ENCODE assay signal across 8 mouse cellular contexts in the genomic region with DNA sequence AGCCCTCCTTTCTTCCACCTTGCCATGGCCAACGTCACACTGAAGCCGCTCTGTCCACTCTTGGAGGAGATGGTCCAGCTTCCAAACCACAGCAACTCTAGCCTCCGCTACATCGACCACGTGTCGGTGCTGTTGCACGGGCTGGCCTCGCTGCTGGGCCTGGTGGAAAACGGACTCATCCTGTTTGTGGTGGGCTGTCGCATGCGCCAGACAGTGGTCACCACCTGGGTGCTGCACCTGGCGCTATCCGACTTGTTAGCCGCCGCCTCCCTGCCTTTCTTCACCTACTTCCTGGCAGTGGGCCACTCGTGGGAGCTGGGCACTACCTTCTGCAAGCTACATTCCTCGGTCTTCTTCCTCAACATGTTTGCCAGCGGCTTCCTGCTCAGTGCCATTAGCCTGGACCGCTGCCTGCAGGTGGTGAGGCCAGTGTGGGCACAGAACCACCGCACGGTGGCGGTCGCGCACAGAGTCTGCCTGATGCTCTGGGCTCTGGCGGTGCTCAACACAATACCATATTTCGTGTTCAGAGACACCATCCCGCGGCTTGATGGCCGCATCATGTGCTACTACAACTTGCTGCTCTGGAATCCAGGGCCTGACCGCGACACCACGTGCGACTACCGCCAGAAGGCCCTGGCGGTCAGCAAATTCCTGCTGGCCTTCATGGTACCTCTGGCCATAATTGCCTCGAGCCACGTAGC. TPM values are rescaled to one million over a fixed set of nuclear protein-coding genes. Genes with fewer than 3 reads are reported as not detected.
DNase-seq lines count a peak whose midpoint lies in the region; ATAC-seq lines count a peak whose summit lies in the region.

No protein-coding gene starts in this region.

- H3K27me3 ChIP-seq in embryonic facial prominence, embryonic 14.5 days (replicated peaks; ENCODE audit: control insufficient read depth, insufficient read depth, low read length): no peaks in the 10 kb centered on the region; the same call in 1 of the 2 replicates
- peaks cover 2% of the 10 kb centered on the region; the same call in 1 of the 2 replicates for H3K27me3 ChIP-seq in heart, embryonic 16.5 days (ENCODE audit: control insufficient read depth, insufficient read depth, low read length)
- no peaks in the 10 kb centered on the region for H3K27me3 ChIP-seq in liver, embryonic 16.5 days (ENCODE audit: control insufficient read depth, insufficient read depth, low read depth, low read length)
- no peaks in the 10 kb centered on the region for H3K27me3 ChIP-seq in neural tube, embryonic 14.5 days (ENCODE audit: control insufficient read depth, insufficient read depth, low read length)

- H3K4me3 ChIP-seq in embryonic facial prominence, embryonic 14.5 days (ENCODE audit: low read depth, low read length): peak overlapping the region; percentile 42
- peak overlapping the region; percentile 36 for H3K4me3 ChIP-seq in heart, embryonic 16.5 days (ENCODE audit: low read length)
- peak overlapping the region; percentile 51 for H3K4me3 ChIP-seq in liver, embryonic 16.5 days (ENCODE audit: low read depth, low read length)
- H3K4me3 ChIP-seq in neural tube, embryonic 14.5 days (ENCODE audit: low read depth, low read length): peak overlapping the region; percentile 33

- H3K9ac ChIP-seq in embryonic facial prominence, embryonic 14.5 days (ENCODE audit: low read depth, low read length): peak overlapping the region; percentile 69
- H3K9ac ChIP-seq in heart, embryonic 16.5 days (ENCODE audit: low read length): peak overlapping the region; percentile 68
- peak overlapping the region; percentile 51 for H3K9ac ChIP-seq in liver, embryonic 16.5 days (ENCODE audit: low read depth, low read length)
- peak overlapping the region; percentile 57 for H3K9ac ChIP-seq in neural tube, embryonic 14.5 days (replicated peaks; ENCODE audit: low read depth, low read length)

- H3K9me3 ChIP-seq in embryonic facial prominence, embryonic 14.5 days (ENCODE audit: control insufficient read depth, low read length): no peaks in the 10 kb centered on the region
- peaks cover 4% of the 10 kb centered on the region; the same call in 1 of the 2 replicates for H3K9me3 ChIP-seq in heart, embryonic 16.5 days (replicated peaks; ENCODE audit: control insufficient read depth, low read length)
- no peaks in the 10 kb centered on the region; the same call in 1 of the 2 replicates for H3K9me3 ChIP-seq in liver, embryonic 16.5 days (replicated peaks; ENCODE audit: control insufficient read depth, low read length)
- H3K9me3 ChIP-seq in neural tube, embryonic 14.5 days (ENCODE audit: control insufficient read depth, low read length): no peaks in the 10 kb centered on the region

- peaks cover 36% of the 10 kb centered on the region for H3K36me3 ChIP-seq in embryonic facial prominence, embryonic 14.5 days (ENCODE audit: control insufficient read depth, insufficient read depth, low read length)
- peaks cover 26% of the 10 kb centered on the region for H3K36me3 ChIP-seq in heart, embryonic 16.5 days (ENCODE audit: control insufficient read depth, insufficient read depth)
- peaks cover 7% of the 10 kb centered on the region for H3K36me3 ChIP-seq in liver, embryonic 16.5 days (ENCODE audit: control insufficient read depth, insufficient read depth)
- H3K36me3 ChIP-seq in neural tube, embryonic 14.5 days (ENCODE audit: control insufficient read depth, insufficient read depth, low read length): peaks cover 29% of the 10 kb centered on the region

- peak overlapping the region; percentile 48; the same call in 1 of the 2 replicates for H3K27ac ChIP-seq in embryonic facial prominence, embryonic 14.5 days (replicated peaks; ENCODE audit: low read depth, low read length)
- no peak overlapping the region for H3K27ac ChIP-seq in heart, embryonic 16.5 days (ENCODE audit: low read length)
- no peak overlapping the region for H3K27ac ChIP-seq in liver, embryonic 16.5 days (ENCODE audit: low read length)
- peak overlapping the region; percentile 76 for H3K27ac ChIP-seq in neural tube, embryonic 14.5 days (ENCODE audit: low read depth, low read length)

- H3K4me1 ChIP-seq in embryonic facial prominence, embryonic 14.5 days (ENCODE audit: control insufficient read depth, insufficient read depth, low read length): 0 out of 2 replicates have a peak, but pooled peaks cover 8% of the 10 kb centered on the region
- peaks cover 11% of the 10 kb centered on the region for H3K4me1 ChIP-seq in heart, embryonic 16.5 days (ENCODE audit: control insufficient read depth, insufficient read depth, low read length)
- H3K4me1 ChIP-seq in liver, embryonic 16.5 days (ENCODE audit: control insufficient read depth, low read depth, low read length): peaks cover 21% of the 10 kb centered on the region
- peaks cover 9% of the 10 kb centered on the region for H3K4me1 ChIP-seq in neural tube, embryonic 14.5 days (ENCODE audit: control insufficient read depth, insufficient read depth, low read length)

- peak; percentile 21 for DNase-seq in 3134 (ENCODE audit: extremely low read depth, insufficient read length, low spot score)
- peak; percentile 26 to 30 for DNase-seq in adrenal gland, postnatal 4 days (ENCODE audit: low spot score in 2 of 2)
- DNase-seq in embryonic facial prominence, embryonic 14.5 days (ENCODE audit: low spot score): peak; percentile 87
- peak; percentile 79 to 81 for DNase-seq in kidney, postnatal 25 days
- DNase-seq in testis, postnatal 14 days (ENCODE audit: low spot score): peak; percentile 71

- peak overlapping the region; percentile 96 for H3K4me2 ChIP-seq in embryonic facial prominence, embryonic 14.5 days (ENCODE audit: low read depth, low read length)
- H3K4me2 ChIP-seq in heart, embryonic 16.5 days (ENCODE audit: low read depth, low read length): peak overlapping the region; percentile 79
- H3K4me2 ChIP-seq in liver, embryonic 16.5 days (ENCODE audit: low read depth, low read length): peak overlapping the region; percentile 77
- H3K4me2 ChIP-seq in neural tube, embryonic 14.5 days (ENCODE audit: low read depth, low read length): peak overlapping the region; percentile 81

- 19% methylated on average over 35 of the region's 37 CpGs for WGBS in embryonic facial prominence, embryonic 14.5 days
- 23% methylated on average over 37 of the region's 37 CpGs for WGBS in heart, embryonic 16.5 days
- 17% methylated on average over 37 of the region's 37 CpGs for WGBS in liver, embryonic 16.5 days (ENCODE audit: insufficient replicate concordance)
- WGBS in neural tube, embryonic 14.5 days: 17% methylated on average over 37 of the region's 37 CpGs

- peak; percentile 91 for ATAC-seq in embryonic facial prominence, embryonic 14.5 days (ENCODE audit: low read depth)
- ATAC-seq in heart, embryonic 16.5 days (replicated peaks; ENCODE audit: extremely low read depth, insufficient read depth, low FRiP score): peak; percentile 63
- peak; percentile 72 for ATAC-seq in liver, embryonic 16.5 days (ENCODE audit: low read depth)
- peak; percentile 93 for ATAC-seq in neural tube, embryonic 14.5 days (ENCODE audit: low read depth)

RNA-seq across cellular contexts. Expression of gene Ptgdr2, which starts 3.3 kb away (rescaled TPM):
- total RNA-seq in adrenal gland, postnatal 4 days (2021): under 1 TPM in 1 of 2 experiments, not detected in 1; 0.23 TPM
- 0.08 and 0.20 TPM in 2 replicates for polyA plus RNA-seq in embryonic facial prominence, embryonic 14.5 days (2014; fragmentation: Nextera tagmentation; extraction: Ambion mirVana)
- polyA plus RNA-seq in heart, embryonic 16.5 days (2015; fragmentation: Nextera tagmentation; extraction: Ambion mirVana): 0.11 and 0.24 TPM in 2 replicates
- 0.04 and 0.05 TPM in 2 replicates for polyA plus RNA-seq in liver, embryonic 16.5 days (2015; fragmentation: Nextera tagmentation; extraction: Ambion mirVana)
- 0.10 and 0.11 TPM in 2 replicates for polyA plus RNA-seq in neural tube, embryonic 14.5 days (2014; fragmentation: Nextera tagmentation; extraction: Ambion mirVana)

RNA-seq across cellular contexts. Expression of gene Ccdc86, which starts 8.8 kb away (rescaled TPM):
- total RNA-seq in adrenal gland, postnatal 4 days (2021): 10 to 100 TPM; 15.4 to 18.5 TPM
- polyA plus RNA-seq in embryonic facial prominence, embryonic 14.5 days (2014; fragmentation: Nextera tagmentation; extraction: Ambion mirVana): 22.4 and 25.2 TPM in 2 replicates
- polyA plus RNA-seq in heart, embryonic 16.5 days (2015; fragmentation: Nextera tagmentation; extraction: Ambion mirVana): 17.7 and 18.2 TPM in 2 replicates
- polyA plus RNA-seq in liver, embryonic 16.5 days (2015; fragmentation: Nextera tagmentation; extraction: Ambion mirVana): 9.0 and 9.1 TPM in 2 replicates
- polyA plus RNA-seq in neural tube, embryonic 14.5 days (2014; fragmentation: Nextera tagmentation; extraction: Ambion mirVana): 9.8 and 11.6 TPM in 2 replicates

RNA-seq across cellular contexts. Expression of gene Zp1, which starts 19.8 kb away (rescaled TPM):
- total RNA-seq in adrenal gland, postnatal 4 days (2021): not detected
- 0.17 TPM in 1 of 2 replicates, not detected in the other for polyA plus RNA-seq in embryonic facial prominence, embryonic 14.5 days (2014; fragmentation: Nextera tagmentation; extraction: Ambion mirVana)
- polyA plus RNA-seq in heart, embryonic 16.5 days (2015; fragmentation: Nextera tagmentation; extraction: Ambion mirVana): 0.14 TPM in 1 of 2 replicates, not detected in the other
- not detected in 2 replicates for polyA plus RNA-seq in liver, embryonic 16.5 days (2015; fragmentation: Nextera tagmentation; extraction: Ambion mirVana)
- not detected in 2 replicates for polyA plus RNA-seq in neural tube, embryonic 14.5 days (2014; fragmentation: Nextera tagmentation; extraction: Ambion mirVana)

RNA-seq across cellular contexts. Expression of gene Ms4a10, which starts 34.2 kb away (rescaled TPM):
- total RNA-seq in adrenal gland, postnatal 4 days (2021): 10 to 100 TPM; 15.6 to 15.9 TPM
- 0.53 and 0.89 TPM in 2 replicates for polyA plus RNA-seq in embryonic facial prominence, embryonic 14.5 days (2014; fragmentation: Nextera tagmentation; extraction: Ambion mirVana)
- not detected in 2 replicates for polyA plus RNA-seq in heart, embryonic 16.5 days (2015; fragmentation: Nextera tagmentation; extraction: Ambion mirVana)
- 0.31 TPM in 1 of 2 replicates, not detected in the other for polyA plus RNA-seq in liver, embryonic 16.5 days (2015; fragmentation: Nextera tagmentation; extraction: Ambion mirVana)
- not detected in 2 replicates for polyA plus RNA-seq in neural tube, embryonic 14.5 days (2014; fragmentation: Nextera tagmentation; extraction: Ambion mirVana)

RNA-seq across cellular contexts. Expression of gene Prpf19, which starts 45.2 kb away (rescaled TPM):
- total RNA-seq in adrenal gland, postnatal 4 days (2021): 100 to 1,000 TPM; 253 to 266 TPM
- polyA plus RNA-seq in embryonic facial prominence, embryonic 14.5 days (2014; fragmentation: Nextera tagmentation; extraction: Ambion mirVana): 41.9 and 46.1 TPM in 2 replicates
- polyA plus RNA-seq in heart, embryonic 16.5 days (2015; fragmentation: Nextera tagmentation; extraction: Ambion mirVana): 35.9 and 37.7 TPM in 2 replicates
- 11.7 and 12.2 TPM in 2 replicates for polyA plus RNA-seq in liver, embryonic 16.5 days (2015; fragmentation: Nextera tagmentation; extraction: Ambion mirVana)
- polyA plus RNA-seq in neural tube, embryonic 14.5 days (2014; fragmentation: Nextera tagmentation; extraction: Ambion mirVana): 37.6 and 48.8 TPM in 2 replicates

Comparison
In these comparisons a context has a peak if more than half of its experiments do, and no peak if none do; other contexts are left out.
1. DNase-seq: peak in every context shown above with its lines; median percentile 87 in embryonic facial prominence, embryonic 14.5 days; 80 in kidney, postnatal 25 days; 71 in testis, postnatal 14 days; 28 in adrenal gland, postnatal 4 days; 21 in 3134.
2. H3K27ac ChIP-seq: peak in embryonic facial prominence, embryonic 14.5 days (single experiment) and neural tube, embryonic 14.5 days (single experiment); none in heart, embryonic 16.5 days (single experiment) and liver, embryonic 16.5 days (single experiment).
3. Peak in every context shown above with its lines, with median percentiles within 50 percentile points of each other: ATAC-seq, H3K4me2 ChIP-seq, H3K4me3 ChIP-seq and H3K9ac ChIP-seq.